Mouse (Mus musculus) liver, postnatal 0 days (tissue): ENCODE results near the gene Gm15446. TPM values are rescaled to one million over a fixed set of nuclear protein-coding genes. Genes with fewer than 3 reads are reported as not detected.
A peak's percentile ranks its signal among the peaks of the same experiment; 100 is the strongest.
"Not testable (repeated sequence)": the region's sequence is repeated elsewhere in the genome, so short reads cannot be mapped to it uniquely, and the experiment has no call there.

ENCODE experiments used
- ATAC-seq: fragments of 200-750 bp; cut with Nextera tagmentation; 2 replicates; pipeline ENCODE4 v1.8.0; 2017; ENCODE audit warnings: mild to moderate bottlenecking, moderate library complexity
- DNase-seq: peaks from one replicate; pipeline ENCODE4 v3.0.0-alpha.2; 2016
- H3K27ac ChIP-seq: fragments of 300-500 bp; sonication (generic); 2 replicates; pipeline ENCODE4 v1.5.1; 2014; ENCODE audit warnings: antibody characterized with exemption, moderate library complexity, mild to moderate bottlenecking, low read depth
- H3K27me3 ChIP-seq: fragments of 300-500 bp; sonication (generic); 2 replicates; pipeline ENCODE4 v1.6.1; 2014; ENCODE audit warnings: low read length, control low read depth, mixed read lengths; ENCODE audit not compliant: insufficient read depth
- H3K36me3 ChIP-seq: fragments of 300-500 bp; sonication (generic); replicated peaks from 2 replicates; pipeline ENCODE4 v1.6.1; 2014; ENCODE audit warnings: mild to moderate bottlenecking, control low read depth, low read length, moderate library complexity, mixed read lengths; ENCODE audit not compliant: insufficient read depth
- H3K4me1 ChIP-seq: fragments of 300-500 bp; sonication (generic); 2 replicates; pipeline ENCODE4 v1.6.1; 2014; ENCODE audit warnings: antibody characterized with exemption, mild to moderate bottlenecking, control low read depth; ENCODE audit not compliant: insufficient read depth
- H3K4me2 ChIP-seq: fragments of 300-500 bp; sonication (generic); 2 replicates; pipeline ENCODE4 v1.6.1; 2014; ENCODE audit warnings: low read depth, mild to moderate bottlenecking, low read length, moderate library complexity, mixed read lengths
- H3K4me3 ChIP-seq: fragments of 300-500 bp; sonication (generic); 2 replicates; pipeline ENCODE4 v1.5.1; 2014; ENCODE audit warnings: low read depth, low read length
- H3K9ac ChIP-seq: fragments of 300-500 bp; sonication (generic); replicated peaks from 2 replicates; pipeline ENCODE4 v1.6.1; 2014; ENCODE audit warnings: mild to moderate bottlenecking, moderate library complexity
- H3K9me3 ChIP-seq: fragments of 300-500 bp; sonication (generic); 2 replicates; pipeline ENCODE4 v1.6.1; 2016; ENCODE audit warnings: mild to moderate bottlenecking, control low read depth, low read length, mixed read lengths
- CTCF ChIP-seq: sonication (generic); IDR thresholded peaks from 2 replicates; pipeline ENCODE4 v1.5.1; 2016; ENCODE audit warnings: antibody characterized with exemption, low read depth
- EP300 ChIP-seq: IDR thresholded peaks from 2 replicates; pipeline ENCODE4 v1.6.1; 2016; ENCODE audit warnings: antibody characterized with exemption, low read depth, mild to moderate bottlenecking
- WGBS: fragments of 180-500 bp; shearing (Covaris S2); extraction: QIAGEN DNeasy Blood & Tissue Kit; methylation state at CpG from one replicate; pipeline ENCODE4 v1.1.7; 2014; ENCODE audit not compliant: insufficient replicate concordance; 5-methylcytosine and 5-hydroxymethylcytosine counted together
- polyA plus RNA-seq: library from polyadenylated mRNA; unstranded; fragments of >200 nt; fragmentation: Nextera tagmentation; extraction: Ambion mirVana; gene quantifications from 2 replicates; pipeline ENCODE4 v1.2.1, GENCODE M21; 2015

The Gm15446 gene
- 0.12 and 0.23 TPM in 2 replicates for polyA plus RNA-seq

DNA sequence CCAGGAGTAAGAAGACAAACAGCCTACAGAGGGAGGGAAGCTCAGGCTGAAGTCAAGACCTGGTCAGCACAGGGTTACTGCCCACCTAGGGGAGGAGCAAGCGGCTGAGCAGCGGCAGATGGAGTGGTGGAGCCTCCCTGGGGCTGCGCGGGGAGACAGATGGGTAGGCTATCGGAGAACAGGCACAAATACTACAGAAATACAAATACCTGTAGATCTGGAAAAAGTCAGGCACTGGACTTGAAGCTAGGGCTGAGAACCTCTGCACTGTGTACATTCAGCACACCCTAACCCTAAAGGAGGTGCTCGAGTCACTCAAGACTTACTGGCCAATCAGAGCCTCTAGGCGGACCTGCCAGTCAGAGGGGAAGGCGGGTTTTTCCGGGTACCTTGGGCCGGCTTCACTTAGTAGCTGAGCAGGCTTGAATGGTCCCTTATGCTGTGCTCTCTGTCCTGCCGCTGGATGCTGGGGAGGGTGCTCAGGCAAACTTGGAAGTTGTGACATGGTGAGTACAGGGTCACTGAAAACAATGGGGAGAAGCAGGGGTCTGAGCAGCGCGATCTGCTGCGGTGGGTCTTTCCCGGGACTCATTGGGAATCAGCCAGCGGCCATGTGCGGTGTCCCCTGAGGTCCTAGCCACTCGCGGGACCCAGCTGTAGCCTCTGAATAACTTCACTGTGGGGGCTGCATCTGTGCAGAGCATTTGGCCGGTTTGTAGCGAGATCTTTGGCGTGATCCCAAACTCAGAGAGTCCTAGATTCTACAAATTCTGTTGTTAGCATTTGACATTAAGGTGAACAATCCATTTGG is at the start of gene Gm15446:
TSS of gene Gm15446 (plus strand) at position 140 of the 811 bp plus-strand sequence.
- not testable (repeated sequence) for H3K27me3 ChIP-seq, H3K9me3 ChIP-seq, H3K27ac ChIP-seq, H3K36me3 ChIP-seq, H3K4me1 ChIP-seq
- ATAC-seq (peak; percentile 99), DNase-seq (peak; percentile 82)
- Histone ChIP-seq H3K4me3 (peak within 1 kb of the TSS; percentile 65), H3K4me2 (peak within 1 kb of the TSS; percentile 65), H3K9ac (peak within 1 kb of the TSS; percentile 66)
- 1% methylated on average over 21 of the region's 22 CpGs for WGBS

DNA sequence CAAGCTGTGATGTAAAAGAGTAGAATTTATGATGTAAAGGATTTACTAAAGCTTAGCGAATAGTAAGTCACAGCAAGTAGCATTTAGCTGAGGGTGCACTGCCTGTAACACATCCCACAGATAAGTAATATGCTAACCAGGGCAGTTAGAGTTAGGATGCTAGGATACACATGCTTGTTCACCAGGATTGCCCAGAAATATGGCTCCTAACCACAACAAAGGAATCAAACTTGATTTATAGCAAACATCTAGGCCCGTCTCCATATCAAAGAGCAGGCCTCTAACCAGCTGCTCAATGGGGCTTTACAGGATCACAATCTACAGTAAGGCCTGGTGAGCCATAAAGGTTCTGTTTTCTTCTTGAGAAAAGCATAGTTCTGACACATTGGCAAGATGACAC is 929 bp downstream of the Gm15446 start:
- WGBS, result 19% methylated on average over 2 of the region's 2 CpGs
- not testable (repeated sequence) for H3K27ac ChIP-seq, H3K9me3 ChIP-seq, DNase-seq, ATAC-seq, H3K36me3 ChIP-seq, H3K27me3 ChIP-seq, H3K4me1 ChIP-seq
- Histone ChIP-seq H3K9ac (peak overlapping the region; percentile 66), H3K4me3 (peak overlapping the region; percentile 65), H3K4me2 (peak overlapping the region; percentile 65)

DNA sequence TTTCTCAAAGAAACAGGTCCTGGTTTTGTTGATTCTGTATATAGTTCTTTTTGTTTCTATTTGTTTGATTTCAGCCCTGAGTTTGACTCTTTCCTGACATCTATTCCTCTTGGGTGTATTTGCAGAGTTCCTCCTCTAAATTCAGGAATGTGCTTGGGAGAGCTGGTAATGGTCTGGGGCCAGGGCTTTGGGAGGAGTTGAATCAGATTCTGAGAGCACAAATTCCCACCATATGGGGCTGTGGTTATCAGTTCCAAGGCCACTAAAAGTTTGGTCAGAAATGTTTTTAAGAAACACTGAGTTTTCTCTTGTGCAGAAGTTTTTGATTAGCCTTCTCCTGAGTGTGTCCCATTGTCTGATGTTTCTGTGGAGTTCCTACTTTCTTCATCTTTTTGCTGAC is 1.7 kb downstream of the Gm15446 start:
- Histone ChIP-seq H3K4me3 (no peak overlapping the region), H3K4me1 (no peaks in the 10 kb centered on the region), H3K27me3 (no peaks in the 10 kb centered on the region), H3K36me3 (no peaks in the 10 kb centered on the region), H3K9me3 (no peaks in the 10 kb centered on the region), H3K27ac (no peak overlapping the region), H3K4me2 (no peak overlapping the region), H3K9ac (no peak overlapping the region)
- TF ChIP-seq CTCF (no peak), EP300 (no peak)
- DNase-seq (no peak), ATAC-seq (no peak)

DNA sequence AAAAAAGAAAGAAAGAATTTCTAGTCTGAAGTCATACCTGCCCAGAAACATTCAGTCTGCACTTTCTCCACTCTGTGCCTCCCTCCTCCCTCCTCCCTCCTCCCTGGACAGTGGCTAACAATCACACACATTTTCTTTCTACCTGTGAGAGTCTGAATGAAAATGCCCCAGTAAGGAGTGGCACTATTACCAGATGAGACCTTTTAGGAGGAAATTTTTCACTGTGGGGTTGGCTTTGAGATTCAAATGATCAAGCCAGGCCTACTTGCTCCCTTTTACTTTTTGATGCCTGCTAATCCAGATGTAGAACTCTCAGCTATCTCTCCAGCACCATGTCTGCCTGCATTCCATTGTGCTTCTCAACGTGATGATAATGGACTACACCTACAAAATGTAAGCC is 27.1 kb downstream of the Gm15446 start:
- no peaks in the 10 kb centered on the region for H3K36me3 ChIP-seq
- H3K27me3 ChIP-seq, result no peaks in the 10 kb centered on the region
- TF ChIP-seq EP300, result no peak
- TF ChIP-seq CTCF, result no peak
- DNase-seq, result no peak
- H3K27ac ChIP-seq, result no peak overlapping the region
- H3K4me2 ChIP-seq, result no peak overlapping the region
- no peak for ATAC-seq
- H3K4me3 ChIP-seq, result no peak overlapping the region
- H3K4me1 ChIP-seq, result no peaks in the 10 kb centered on the region
- 46% methylated on average over 1 of the region's 1 CpGs for WGBS
- no peaks in the 10 kb centered on the region for H3K9me3 ChIP-seq
- no peak overlapping the region for H3K9ac ChIP-seq

DNA sequence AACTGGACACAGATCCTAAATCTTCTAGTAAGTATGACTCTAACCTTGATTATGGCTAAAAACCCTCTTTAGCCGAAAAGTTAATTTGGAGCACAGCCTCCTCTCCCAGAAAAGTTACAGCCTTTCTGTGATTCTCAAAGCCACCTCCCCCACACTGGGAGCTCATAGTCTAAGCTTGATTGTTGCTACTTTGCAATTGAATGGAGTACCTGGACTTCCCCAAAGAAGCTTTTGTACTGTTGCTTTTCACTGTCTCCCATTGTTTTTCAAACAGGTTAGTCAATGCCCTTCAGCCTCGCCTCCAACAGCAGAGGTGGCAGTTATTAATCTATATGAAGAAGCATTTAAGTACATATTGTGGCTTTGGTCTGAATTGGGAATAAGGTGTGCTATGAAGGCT is 57.5 kb downstream of the Gm15446 start:
- not testable (repeated sequence) for H3K4me2 ChIP-seq, H3K4me1 ChIP-seq, H3K9me3 ChIP-seq, H3K36me3 ChIP-seq, DNase-seq, ATAC-seq, H3K27me3 ChIP-seq, H3K4me3 ChIP-seq, H3K27ac ChIP-seq, H3K9ac ChIP-seq
- 73% methylated on average over 2 of the region's 2 CpGs for WGBS

Other genes starting within 250 kb of the Gm15446 start
- 0.36 and 0.37 TPM in 2 replicates for gene 5430403G16Rik, start 232.4 kb upstream of the Gm15446 start, polyA plus RNA-seq
- 2.9 and 3.9 TPM in 2 replicates for gene 4930522L14Rik, start 171.5 kb upstream of the Gm15446 start, polyA plus RNA-seq
- 5.2 and 6.3 TPM in 2 replicates for gene Zfp932, start 73.1 kb downstream of the Gm15446 start, polyA plus RNA-seq
- gene Gm17655, start 149.1 kb downstream of the Gm15446 start, polyA plus RNA-seq, result 0.62 and 1.2 TPM in 2 replicates
- gene Gm35315, start 171.0 kb downstream of the Gm15446 start, polyA plus RNA-seq, result 0.47 and 0.51 TPM in 2 replicates
- 0.32 and 0.48 TPM in 2 replicates for gene Plcxd1, start 176.6 kb downstream of the Gm15446 start, polyA plus RNA-seq
- gene Gtpbp6, start 184.8 kb downstream of the Gm15446 start, polyA plus RNA-seq, result 7.1 and 7.4 TPM in 2 replicates
- 0.76 and 0.99 TPM in 2 replicates for gene Zfp605, start 186.7 kb downstream of the Gm15446 start, polyA plus RNA-seq
- 9.6 and 11.6 TPM in 2 replicates for gene Chfr, start 212.4 kb downstream of the Gm15446 start, polyA plus RNA-seq